Mouse (Mus musculus): ENCODE results near the gene Rbck1. TPM values are rescaled to one million over a fixed set of nuclear protein-coding genes. Genes with fewer than 3 reads are reported as not detected.

The Rbck1 gene
- polyA plus RNA-seq, 1 experiment from 2014 or later: 99.8 TPM

- Histone ChIP-seq H3K27ac (replicated peaks) (peak within 1 kb of the TSS; percentile 75), H3K4me1 (peaks cover 16% of the 10 kb centered on the region), H3K4me2 (peak within 1 kb of the TSS; percentile 96), H3K36me3 (no peaks in the 10 kb centered on the region), H3K4me3 (replicated peaks) (peak within 1 kb of the TSS; percentile 56), H3K9me3 (replicated peaks) (no peaks in the 10 kb centered on the region), H3K27me3 (replicated peaks) (peaks cover 5% of the 10 kb centered on the region; the same call in 1 of the 2 replicates), H3K9ac (replicated peaks) (peak within 1 kb of the TSS; percentile 65)
- under 1% methylated on average over 48 of the region's 52 CpGs for WGBS
- ATAC-seq (ENCODE audit: low FRiP score): peak; percentile 92
Measured at GRCm38 (mm10) chr2:152343329-152344213, 11.1 kb upstream of the Rbck1 start, which contains the start of gene Trib3. Gene Trib3, minus strand, starts transcription at chr2:152344032.

GRCm38 (mm10) chr2:152339631-152340179 is 7.3 kb upstream of the Rbck1 start:
- H3K27ac ChIP-seq (replicated peaks): no peak overlapping the region
- 83% methylated on average over 22 of the region's 22 CpGs for WGBS

GRCm38 (mm10) chr2:152338319-152338718 is 5.9 kb upstream of the Rbck1 start:
- 86% methylated on average over 13 of the region's 13 CpGs for WGBS
- ATAC-seq (ENCODE audit: low FRiP score): no peak

More at GRCm38 (mm10) chr2:152339631-152340179, 7.3 kb upstream of the Rbck1 start:
- no peaks in the 10 kb centered on the region for H3K9me3 ChIP-seq (replicated peaks)
- no peaks in the 10 kb centered on the region for H3K36me3 ChIP-seq
- peaks cover 16% of the 10 kb centered on the region for H3K4me1 ChIP-seq
- no peaks in the 10 kb centered on the region for H3K27me3 ChIP-seq (replicated peaks)
- H3K9ac ChIP-seq (replicated peaks): no peak overlapping the region
- H3K4me2 ChIP-seq: no peak overlapping the region
- no peak overlapping the region for H3K4me3 ChIP-seq (replicated peaks)
- no peak for ATAC-seq (ENCODE audit: low FRiP score)

GRCm38 (mm10) chr2:152337591-152338212 is 5.2 kb upstream of the Rbck1 start:
- Histone ChIP-seq H3K4me2 (no peak overlapping the region), H3K36me3 (no peaks in the 10 kb centered on the region), H3K4me3 (replicated peaks) (no peak overlapping the region), H3K27ac (replicated peaks) (no peak overlapping the region), H3K27me3 (replicated peaks) (no peaks in the 10 kb centered on the region), H3K9me3 (replicated peaks) (no peaks in the 10 kb centered on the region), H3K9ac (replicated peaks) (no peak overlapping the region), H3K4me1 (peaks cover 3% of the 10 kb centered on the region)
- ATAC-seq (ENCODE audit: low FRiP score): no peak
- WGBS: 88% methylated on average over 11 of the region's 11 CpGs

More at GRCm38 (mm10) chr2:152338319-152338718, 5.9 kb upstream of the Rbck1 start:
- Histone ChIP-seq H3K27me3 (replicated peaks) (no peaks in the 10 kb centered on the region), H3K9ac (replicated peaks) (no peak overlapping the region), H3K4me3 (replicated peaks) (no peak overlapping the region), H3K36me3 (no peaks in the 10 kb centered on the region), H3K27ac (replicated peaks) (no peak overlapping the region), H3K4me2 (no peak overlapping the region), H3K4me1 (peaks cover 6% of the 10 kb centered on the region; the same call in 1 of the 2 replicates), H3K9me3 (replicated peaks) (no peaks in the 10 kb centered on the region)

GRCm38 (mm10) chr2:152336856-152337255 is 4.4 kb upstream of the Rbck1 start:
- no peak overlapping the region for H3K4me3 ChIP-seq (replicated peaks)
- H3K4me2 ChIP-seq: no peak overlapping the region
- ATAC-seq (ENCODE audit: low FRiP score): no peak
- no peaks in the 10 kb centered on the region for H3K36me3 ChIP-seq
- peaks cover 5% of the 10 kb centered on the region for H3K4me1 ChIP-seq
- H3K27me3 ChIP-seq (replicated peaks): no peaks in the 10 kb centered on the region
- H3K9me3 ChIP-seq (replicated peaks): no peaks in the 10 kb centered on the region
- WGBS: 88% methylated on average over 1 of the region's 1 CpGs
- no peak overlapping the region for H3K9ac ChIP-seq (replicated peaks)
- no peak overlapping the region for H3K27ac ChIP-seq (replicated peaks)

DNA sequence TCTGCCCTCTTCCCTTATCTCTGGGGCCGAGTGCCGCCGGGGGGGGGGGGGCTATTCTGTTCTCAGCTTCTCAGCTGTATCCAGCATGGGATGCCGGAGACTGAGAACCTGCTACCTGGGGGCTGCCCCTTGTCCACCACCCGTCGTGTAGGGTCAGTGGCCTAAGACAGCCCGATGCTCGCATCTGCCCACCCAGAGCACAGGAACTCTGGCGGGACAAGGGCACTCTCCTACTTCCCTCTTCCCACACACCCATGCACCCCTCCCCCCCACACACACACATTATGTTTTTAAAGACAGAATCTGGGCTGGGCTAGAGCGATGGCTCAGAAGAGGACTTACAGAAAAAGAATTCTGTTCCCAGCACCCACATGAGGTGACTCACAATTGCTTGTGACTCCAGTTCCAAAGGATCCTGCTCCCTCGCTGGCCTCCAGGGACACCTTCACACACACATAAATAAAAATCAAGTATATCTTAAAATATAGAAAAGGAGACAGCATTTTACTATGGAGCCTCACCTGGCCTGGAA is 2.9 kb upstream of the Rbck1 start:
- ATAC-seq (ENCODE audit: low FRiP score): no peak
- H3K4me1 ChIP-seq: peaks cover 19% of the 10 kb centered on the region
- H3K27ac ChIP-seq (replicated peaks): no peak overlapping the region
- no peaks in the 10 kb centered on the region for H3K27me3 ChIP-seq (replicated peaks)
- H3K9me3 ChIP-seq (replicated peaks): no peaks in the 10 kb centered on the region
- no peaks in the 10 kb centered on the region for H3K36me3 ChIP-seq
- 75% methylated on average over 8 of the region's 11 CpGs for WGBS
- H3K9ac ChIP-seq (replicated peaks): no peak overlapping the region
- H3K4me3 ChIP-seq (replicated peaks): no peak overlapping the region
- H3K4me2 ChIP-seq: no peak overlapping the region

- Histone ChIP-seq H3K27me3 (replicated peaks) (no peaks in the 10 kb centered on the region), H3K4me3 (replicated peaks) (no peak overlapping the region), H3K9ac (replicated peaks) (no peak overlapping the region), H3K4me2 (no peak overlapping the region; the same call in 1 of the 2 replicates), H3K36me3 (peaks cover 11% of the 10 kb centered on the region), H3K9me3 (replicated peaks) (no peaks in the 10 kb centered on the region), H3K4me1 (peaks cover 30% of the 10 kb centered on the region), H3K27ac (replicated peaks) (no peak overlapping the region)
- WGBS: 88% methylated on average over 4 of the region's 4 CpGs
- no peak for ATAC-seq (ENCODE audit: low FRiP score)
Measured at GRCm38 (mm10) chr2:152333345-152334006, 1.0 kb upstream of the Rbck1 start.

DNA sequence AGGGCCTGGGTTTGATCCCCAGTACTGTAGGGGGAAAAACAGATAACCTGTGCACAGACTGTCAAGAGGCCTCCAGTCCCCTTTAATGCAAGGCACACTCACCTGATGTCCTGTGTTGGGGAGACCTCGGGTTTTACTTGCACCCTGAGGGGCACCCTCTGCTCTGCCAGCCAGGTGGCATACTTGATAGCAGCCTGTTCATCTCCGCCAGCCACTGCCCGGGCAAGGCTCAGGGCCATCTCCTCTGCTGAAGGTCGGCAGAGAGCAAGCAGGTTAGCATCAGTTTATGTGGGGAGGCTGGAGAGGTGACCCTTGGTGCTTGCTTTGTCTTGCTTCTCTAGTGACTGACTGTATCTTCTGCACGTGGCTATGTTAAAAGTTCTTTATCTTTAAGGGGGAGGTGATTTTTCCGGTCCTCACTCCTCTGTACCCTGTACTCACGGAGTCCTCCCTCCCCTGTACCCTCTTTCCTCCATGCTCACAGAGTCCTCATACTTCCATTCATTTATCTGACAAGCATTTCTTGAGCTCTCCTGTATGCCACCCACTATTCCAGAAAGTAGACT is 1.5 kb downstream of the Rbck1 start:
- Histone ChIP-seq H3K4me1 (peaks cover 30% of the 10 kb centered on the region), H3K27me3 (replicated peaks) (no peaks in the 10 kb centered on the region), H3K9ac (replicated peaks) (peak overlapping the region; percentile 94; the same call in 1 of the 2 replicates), H3K4me3 (replicated peaks) (peak overlapping the region; percentile 97), H3K4me2 (peak overlapping the region; percentile 76), H3K9me3 (replicated peaks) (no peaks in the 10 kb centered on the region), H3K27ac (replicated peaks) (no peak overlapping the region), H3K36me3 (peaks cover 29% of the 10 kb centered on the region)
- 68% methylated on average over 7 of the region's 7 CpGs for WGBS
- no peak for ATAC-seq (ENCODE audit: low FRiP score)

DNA sequence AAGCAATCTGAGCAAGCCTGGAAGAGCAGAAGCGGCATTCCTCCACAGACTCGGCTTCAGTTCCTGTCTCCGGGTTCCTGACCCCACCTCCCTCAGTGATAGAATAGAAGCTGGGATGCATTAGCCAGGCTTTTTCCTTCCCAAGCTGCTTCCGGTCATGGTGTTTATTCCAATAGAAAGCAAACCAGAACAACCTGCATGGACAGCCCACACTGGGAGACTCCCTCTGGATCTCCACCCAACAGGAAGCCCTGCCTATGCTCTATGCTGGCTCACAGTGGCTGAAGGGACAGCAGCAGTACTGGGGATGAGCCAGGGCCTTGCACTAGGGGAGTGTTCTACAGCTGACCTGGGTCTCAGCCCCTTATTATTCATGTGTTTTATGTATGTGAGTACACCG is 4.5 kb downstream of the Rbck1 start:
- H3K9ac ChIP-seq (replicated peaks): no peak overlapping the region
- peaks cover 30% of the 10 kb centered on the region for H3K4me1 ChIP-seq
- ATAC-seq (ENCODE audit: low FRiP score): no peak
- no peak overlapping the region for H3K4me2 ChIP-seq
- H3K36me3 ChIP-seq: peaks cover 57% of the 10 kb centered on the region
- 83% methylated on average over 5 of the region's 5 CpGs for WGBS
- no peak overlapping the region for H3K27ac ChIP-seq (replicated peaks)
- no peaks in the 10 kb centered on the region for H3K9me3 ChIP-seq (replicated peaks)
- no peak overlapping the region for H3K4me3 ChIP-seq (replicated peaks)
- no peaks in the 10 kb centered on the region for H3K27me3 ChIP-seq (replicated peaks)

DNA sequence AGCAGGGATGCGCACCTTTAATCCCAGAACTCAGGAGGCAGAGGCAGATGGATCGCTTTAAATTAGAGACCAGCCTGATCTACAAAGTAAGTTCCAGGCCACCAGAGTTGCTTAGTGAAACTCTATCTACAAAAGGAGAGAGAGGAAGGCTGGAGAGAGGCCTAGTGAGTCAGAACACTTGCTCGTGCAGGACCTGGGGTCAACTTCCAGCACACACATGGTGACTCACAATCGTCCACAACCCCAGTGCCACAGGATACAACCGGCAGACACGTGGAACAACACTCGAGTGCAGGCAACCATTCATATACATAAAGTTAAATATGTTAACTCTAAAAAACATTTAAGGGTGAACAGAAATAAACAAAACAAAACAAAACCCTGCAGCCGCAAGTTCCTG is 5.8 kb downstream of the Rbck1 start:
- no peak overlapping the region for H3K27ac ChIP-seq (replicated peaks)
- peaks cover 24% of the 10 kb centered on the region for H3K4me1 ChIP-seq
- no peak overlapping the region for H3K4me3 ChIP-seq (replicated peaks)
- no peaks in the 10 kb centered on the region for H3K9me3 ChIP-seq (replicated peaks)
- 91% methylated on average over 8 of the region's 8 CpGs for WGBS
- H3K36me3 ChIP-seq: peaks cover 71% of the 10 kb centered on the region
- H3K9ac ChIP-seq (replicated peaks): no peak overlapping the region
- ATAC-seq (ENCODE audit: low FRiP score): no peak
- no peaks in the 10 kb centered on the region for H3K27me3 ChIP-seq (replicated peaks)
- no peak overlapping the region for H3K4me2 ChIP-seq

DNA sequence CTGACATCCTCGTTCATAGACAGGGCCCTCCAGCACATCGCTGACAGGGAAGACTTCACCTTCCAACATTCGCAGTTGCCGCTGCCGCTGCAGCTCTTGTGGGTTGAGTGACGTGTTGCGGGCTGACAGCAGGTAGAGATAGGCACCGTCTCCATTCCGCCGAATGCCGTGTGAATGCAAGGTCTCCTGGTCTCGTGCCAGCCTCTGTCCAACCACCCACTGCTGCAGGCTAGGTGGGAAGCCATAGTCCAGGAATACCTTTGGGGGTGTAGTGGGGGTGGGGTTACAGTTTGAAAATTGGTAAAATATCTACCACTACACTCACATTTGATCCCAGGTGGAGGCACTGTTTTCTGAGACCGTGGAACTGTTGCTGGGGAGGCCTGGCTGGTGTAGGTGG is 6.3 kb downstream of the Rbck1 start:
- no peaks in the 10 kb centered on the region for H3K9me3 ChIP-seq (replicated peaks)
- no peak overlapping the region for H3K27ac ChIP-seq (replicated peaks)
- no peaks in the 10 kb centered on the region for H3K27me3 ChIP-seq (replicated peaks)
- no peak for ATAC-seq (ENCODE audit: low FRiP score)
- no peak overlapping the region for H3K4me2 ChIP-seq
- peaks cover 19% of the 10 kb centered on the region for H3K4me1 ChIP-seq
- 93% methylated on average over 13 of the region's 13 CpGs for WGBS
- H3K36me3 ChIP-seq: peaks cover 75% of the 10 kb centered on the region
- no peak overlapping the region for H3K4me3 ChIP-seq (replicated peaks)
- H3K9ac ChIP-seq (replicated peaks): no peak overlapping the region
